Mouse (Mus musculus) ES-E14 (cell line): ENCODE results near the gene Tiprl.

Source experiments
- HCFC1 ChIP-seq: IDR thresholded peaks from 2 replicates; pipeline ENCODE4 v1.6.1; 2012; ENCODE audit warnings: low read length, inconsistent platforms, borderline replicate concordance; ENCODE audit not compliant: insufficient read depth
- ZC3H11A ChIP-seq: IDR thresholded peaks from 2 replicates; pipeline ENCODE4 v1.6.1; 2012; ENCODE audit warnings: low read depth, mild to moderate bottlenecking, inconsistent platforms, low read length, borderline replicate concordance

DNA sequence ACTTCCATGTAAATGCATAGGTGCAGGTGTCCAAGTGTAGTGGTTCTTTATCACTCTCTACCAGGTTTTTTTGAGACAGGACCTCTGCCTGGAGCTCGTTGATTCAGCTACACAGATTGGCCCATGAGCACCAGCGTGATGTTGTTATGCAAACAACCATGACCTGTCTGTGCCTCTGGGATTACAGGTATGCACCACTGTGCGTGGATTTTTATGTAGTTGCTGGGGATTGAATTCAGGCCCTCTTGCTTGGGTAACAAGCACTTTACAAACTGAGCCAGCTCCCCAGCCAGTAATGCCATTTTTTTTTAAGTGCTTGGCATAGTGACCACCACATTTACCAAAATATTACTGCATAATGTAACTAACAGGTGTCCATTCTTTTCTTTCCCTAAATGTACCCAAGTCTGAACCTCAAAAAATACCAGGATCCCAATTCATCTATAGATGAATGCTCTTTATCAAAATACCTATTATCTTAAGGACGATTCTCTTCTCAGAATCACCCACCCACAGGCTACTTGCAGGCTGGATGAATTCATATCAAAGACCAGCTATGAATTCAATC lies 35.3 kb downstream of the Tiprl start:
- TF ChIP-seq HCFC1 (no peak), ZC3H11A (no peak)
